Mouse (Mus musculus): Measurements from ENCODE around the gene Pitpnm3. TPM values are rescaled to one million over a fixed set of nuclear protein-coding genes. Genes with fewer than 3 reads are reported as not detected.
A peak's percentile ranks its signal among the peaks of the same experiment; 100 is the strongest.

Pitpnm3 gene
- total RNA-seq, 2 experiments from 2014 or later, result 17.5 to 17.8 TPM

- DNase-seq (ENCODE audit: low spot score in 2 of 2), result peak; percentile 45 to 47
Measured at GRCm38 (mm10) chr11:72023581-72023980, 112.0 kb downstream of the Pitpnm3 start.

- DNase-seq (ENCODE audit: low spot score in 2 of 2), result no peak
Measured at GRCm38 (mm10) chr11:72022827-72023226, 112.8 kb downstream of the Pitpnm3 start.

DNA sequence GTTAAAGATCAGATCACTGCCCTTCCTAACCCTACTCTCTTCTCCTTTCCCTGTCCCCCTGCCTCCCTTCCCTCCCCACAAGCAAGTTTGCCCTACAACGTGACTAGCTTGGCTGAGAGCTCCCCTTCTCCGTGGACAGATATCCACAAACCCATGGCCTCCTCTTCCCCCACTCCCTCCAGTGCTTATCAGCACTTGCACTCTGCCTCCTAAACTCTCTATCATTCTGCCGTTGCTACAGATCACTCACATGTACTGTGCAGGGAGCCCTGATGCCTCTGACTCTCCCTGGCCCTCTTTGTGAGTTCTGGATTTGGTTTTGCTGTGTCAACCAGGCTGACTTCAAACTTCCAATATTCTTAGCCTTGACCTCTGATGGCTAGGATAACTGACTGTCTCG, 114.6 kb downstream of the Pitpnm3 start:
- no peak for DNase-seq (ENCODE audit: low spot score in 2 of 2)

- no peak for DNase-seq (ENCODE audit: low spot score in 2 of 2)
Measured at GRCm38 (mm10) chr11:72017253-72017601, 118.4 kb downstream of the Pitpnm3 start.

DNA sequence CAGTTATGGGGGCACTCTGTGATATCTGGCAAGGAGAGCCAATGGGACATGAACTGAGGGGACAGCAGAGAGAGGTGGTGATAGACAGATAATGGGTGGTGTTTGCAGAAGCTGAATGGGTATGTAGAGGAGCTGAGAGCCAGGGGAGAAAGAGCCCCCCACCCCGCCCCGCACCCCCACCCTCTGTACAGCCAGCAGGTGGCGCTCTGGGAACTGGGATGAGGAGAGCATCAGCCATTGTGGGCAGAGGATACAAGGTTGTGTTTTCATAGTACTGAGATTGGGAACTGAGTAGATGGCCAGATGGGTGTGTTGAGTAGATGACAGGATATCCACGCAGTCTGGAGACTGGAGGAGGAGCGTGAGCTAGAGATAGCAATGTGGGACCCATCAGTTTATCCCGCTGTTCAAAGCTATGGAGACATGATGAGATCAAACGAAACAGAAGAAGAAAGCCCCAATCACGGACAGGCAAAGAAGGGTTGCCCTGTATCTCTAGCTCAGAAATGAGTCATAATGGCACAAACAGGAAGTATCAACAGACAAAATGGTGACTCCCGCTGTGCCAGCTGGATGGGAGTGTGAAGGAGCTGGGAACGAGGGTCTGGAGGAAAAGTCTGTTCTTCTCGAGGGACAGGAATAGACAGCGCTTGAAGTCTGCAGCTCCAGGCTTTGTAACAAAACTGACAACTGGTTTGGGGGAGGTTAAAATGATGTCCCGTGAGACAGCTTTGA, 118.9 kb downstream of the Pitpnm3 start:
- no peak for DNase-seq (ENCODE audit: low spot score in 2 of 2)

DNA sequence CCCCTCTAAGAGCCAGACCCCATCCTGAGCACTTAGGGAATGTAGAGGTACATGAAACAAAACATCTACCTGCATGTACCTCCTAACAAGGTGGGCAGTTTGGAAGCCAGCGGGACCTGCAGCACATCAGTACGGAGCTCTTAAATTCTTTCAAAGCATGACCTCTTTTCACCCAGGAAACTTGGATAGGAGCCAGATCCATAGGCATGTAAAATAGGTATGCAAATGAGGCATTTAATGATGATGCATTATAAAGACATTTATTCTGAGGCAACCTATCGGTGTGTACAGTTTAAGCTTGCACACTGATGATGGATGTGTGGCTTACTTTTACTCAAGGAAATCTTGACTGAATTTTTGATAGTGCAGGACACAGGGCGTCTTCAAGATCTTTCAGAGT, 120.9 kb downstream of the Pitpnm3 start:
- no peak for DNase-seq (ENCODE audit: low spot score in 2 of 2)

DNA sequence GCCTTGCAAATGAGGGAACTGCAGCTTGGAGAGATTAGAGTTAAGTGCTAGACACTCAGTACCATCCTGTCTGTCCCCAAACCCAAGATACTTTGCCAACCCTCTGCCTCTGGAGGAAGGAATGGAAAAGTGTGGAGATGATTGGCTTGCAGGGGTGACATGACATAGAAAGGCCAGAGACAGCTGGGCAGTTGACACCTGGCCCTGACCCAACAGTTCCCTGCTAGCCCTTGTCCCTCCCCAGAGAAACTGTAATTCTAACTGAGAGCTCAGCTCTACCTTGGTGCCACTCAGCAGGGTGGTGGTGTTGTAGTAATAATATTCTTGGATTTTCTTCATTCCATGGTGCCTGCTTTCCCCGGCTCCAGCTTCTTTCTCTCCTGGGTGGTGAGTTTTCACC, 123.6 kb downstream of the Pitpnm3 start:
- no peak for DNase-seq (ENCODE audit: low spot score in 2 of 2)

- no peak for DNase-seq (ENCODE audit: low spot score in 2 of 2)
Measured at GRCm38 (mm10) chr11:72010940-72011722, 124.4 kb downstream of the Pitpnm3 start.

DNA sequence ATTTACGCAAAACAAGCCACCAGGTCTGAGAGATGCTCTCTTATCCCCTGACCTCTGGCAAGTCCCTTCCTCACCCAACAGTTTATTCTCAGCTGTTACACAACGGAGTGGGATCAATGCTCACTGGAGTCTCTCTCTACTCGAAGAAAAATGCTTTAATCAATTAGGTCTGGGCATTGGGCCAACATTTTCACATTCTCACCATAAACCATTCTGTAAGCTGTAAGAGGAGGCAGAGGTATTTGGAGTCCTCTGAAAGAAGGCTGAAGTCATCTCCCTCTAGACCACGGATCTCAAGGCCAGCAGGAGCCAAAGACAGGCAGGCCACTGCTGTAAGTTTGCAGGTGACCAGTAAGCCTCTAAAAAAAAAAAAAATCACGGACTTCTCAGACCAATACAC, 125.2 kb downstream of the Pitpnm3 start:
- no peak for DNase-seq (ENCODE audit: low spot score in 2 of 2)

DNA sequence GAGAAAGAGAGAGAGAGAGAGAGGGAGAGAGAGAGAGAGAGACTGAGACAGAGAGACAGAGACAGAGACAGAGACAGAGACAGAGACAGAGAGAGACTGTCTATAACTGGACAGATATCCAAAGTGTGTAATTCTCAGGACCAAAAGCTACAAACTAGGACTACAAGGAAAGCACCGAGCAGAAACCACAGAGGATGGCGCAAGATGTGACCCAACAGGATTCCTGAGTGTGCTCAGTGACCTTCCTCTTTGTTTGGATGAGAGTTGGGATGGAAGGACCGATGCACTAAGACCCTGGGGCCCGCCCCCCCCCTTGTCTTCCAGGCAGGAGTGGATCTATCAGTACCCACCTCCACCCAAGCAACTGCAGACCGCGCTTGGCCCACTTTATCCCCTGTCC, 130.0 kb downstream of the Pitpnm3 start:
- no peak for DNase-seq (ENCODE audit: low spot score in 2 of 2)

GRCm38 (mm10) chr11:72003171-72003570, 132.4 kb downstream of the Pitpnm3 start:
- no peak for DNase-seq (ENCODE audit: low spot score in 2 of 2)

DNA sequence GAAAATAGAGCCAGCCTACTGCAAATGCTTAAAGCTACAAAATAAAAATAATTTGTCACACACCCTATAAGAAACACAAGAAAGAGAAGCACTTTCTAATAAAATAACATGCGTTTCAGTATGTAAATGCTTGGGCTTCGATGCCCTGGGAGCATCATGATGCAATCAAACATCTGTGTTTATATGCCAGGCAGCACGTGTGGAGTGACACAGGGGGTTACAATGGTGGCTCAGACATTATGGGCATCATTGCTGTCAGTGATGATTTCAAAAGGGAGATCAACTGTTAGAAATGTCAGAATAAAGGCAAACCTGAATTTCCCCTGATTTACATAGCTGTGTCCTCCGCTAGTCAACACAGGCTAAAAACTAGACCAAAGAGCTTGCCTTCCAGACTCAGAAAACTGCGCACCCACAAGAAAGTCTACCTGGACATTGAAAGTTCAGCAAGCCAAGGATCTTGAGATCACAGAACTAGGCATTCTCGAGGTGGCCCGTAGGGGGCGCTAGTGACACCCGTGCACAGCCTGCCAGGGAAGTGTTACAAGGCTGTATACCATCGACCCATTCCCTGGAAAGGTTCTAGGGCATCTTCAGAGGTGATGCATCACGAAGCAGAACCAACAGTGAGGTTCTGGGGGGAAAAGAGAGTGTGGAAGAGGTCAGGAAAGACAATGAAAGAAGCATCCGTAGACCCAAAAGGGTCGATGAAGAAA, 133.3 kb downstream of the Pitpnm3 start:
- DNase-seq (ENCODE audit: low spot score in 2 of 2), result peak in 1 of 2 experiments; percentile 43

DNA sequence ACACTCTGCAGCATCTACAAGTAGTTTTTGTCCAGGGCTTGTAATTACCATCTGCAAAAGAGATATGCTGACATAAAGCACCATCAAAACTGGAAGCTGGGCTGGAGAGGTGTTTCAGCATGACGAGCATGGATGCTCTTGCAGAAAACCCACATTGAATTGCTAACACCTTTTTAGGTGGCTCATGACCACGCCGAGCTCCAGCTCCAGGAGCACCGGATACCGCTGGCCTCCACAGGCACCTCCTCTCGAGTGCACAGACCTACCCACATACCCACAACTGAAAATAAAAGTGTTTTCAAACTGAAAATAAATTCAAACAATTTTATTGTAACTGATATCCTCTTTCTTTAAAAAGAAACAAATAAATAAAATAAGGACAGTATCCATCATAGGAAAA, 135.4 kb downstream of the Pitpnm3 start:
- DNase-seq (ENCODE audit: low spot score in 2 of 2), result no peak

Other genes with a start within 250 kb of the Pitpnm3 start
- not detected for gene Aipl1, start 98.3 kb downstream of the Pitpnm3 start, total RNA-seq (2021)
- 1 to 10 TPM; 3.6 to 3.7 TPM for gene Pimreg, start 93.7 kb downstream of the Pitpnm3 start, total RNA-seq (2021)
- gene Gm43951, start 71.1 kb upstream of the Pitpnm3 start, total RNA-seq (2021), result 10 to 100 TPM; 11.2 to 14.3 TPM
- gene 4933427D14Rik, start 71.7 kb upstream of the Pitpnm3 start, total RNA-seq (2021), result 10 to 100 TPM; 23.4 to 24.3 TPM
- gene Txndc17, start 71.8 kb upstream of the Pitpnm3 start, total RNA-seq (2021), result 10 to 100 TPM; 55.1 to 56.5 TPM
- gene Med31, start 79.8 kb upstream of the Pitpnm3 start, total RNA-seq (2021), result 10 to 100 TPM; 14.3 to 15.8 TPM
- 10 to 100 TPM; 13.0 to 17.8 TPM for gene Slc13a5, start 131.4 kb upstream of the Pitpnm3 start, total RNA-seq (2021)
- gene Xaf1, start 165.9 kb upstream of the Pitpnm3 start, total RNA-seq (2021), result 1 to 10 TPM; 1.9 to 2.5 TPM
- gene Fbxo39, start 178.7 kb upstream of the Pitpnm3 start, total RNA-seq (2021), result not detected
- gene Tekt1, start 226.7 kb upstream of the Pitpnm3 start, total RNA-seq (2021), result 1 to 10 TPM; 2.5 to 4.7 TPM

All from layer of hippocampus, postnatal 10 days (tissue).